Mouse (Mus musculus) gastrocnemius, postnatal 25 days (tissue): Measurements from ENCODE around the gene Per1. TPM values are rescaled to one million over a fixed set of nuclear protein-coding genes. Genes with fewer than 3 reads are reported as not detected.
A peak's percentile ranks its signal among the peaks of the same experiment; 100 is the strongest.

Experiments
- DNase-seq: peaks from one replicate; pipeline ENCODE4 v3.0.0; 2022
- total RNA-seq, 2 experiments: library from RNA; stranded (reverse); gene quantifications; 1 replicate in 1 of 2; 2 replicates in 1 of 2; pipeline ENCODE4 v1.2.3; 2021

Gene Per1
- total RNA-seq, 2 experiments from 2014 or later = 21.0 to 50.8 TPM

GRCm38 (mm10) chr11:69064259-69065133 is 30.5 kb upstream of the Per1 start:
- no peak for DNase-seq

DNA sequence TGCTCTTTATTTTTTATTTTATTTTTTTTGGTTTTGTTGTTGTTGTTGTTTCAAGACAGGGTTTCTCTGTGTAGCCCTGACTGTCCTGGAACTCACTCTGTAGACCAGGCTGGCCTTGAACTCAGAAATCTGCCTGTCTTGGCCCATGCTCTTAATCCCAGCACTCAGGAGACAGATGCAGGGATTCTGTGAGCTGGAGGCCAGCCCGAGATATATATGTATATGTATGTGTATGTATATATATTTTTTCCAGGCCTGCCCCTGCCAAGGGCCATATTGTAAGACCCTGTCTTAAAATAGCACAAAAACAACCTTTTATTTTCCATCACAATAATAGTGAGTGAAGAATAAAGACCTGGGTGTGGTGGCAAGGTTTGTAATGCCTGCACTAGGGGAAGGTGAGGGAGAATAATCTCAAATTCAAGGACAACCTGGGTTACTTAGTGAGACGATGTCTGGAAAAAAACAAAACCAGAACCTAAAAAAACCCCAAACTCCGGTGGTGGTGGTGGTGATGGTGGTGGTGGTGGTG is 29.6 kb upstream of the Per1 start:
- DNase-seq = no peak

DNA sequence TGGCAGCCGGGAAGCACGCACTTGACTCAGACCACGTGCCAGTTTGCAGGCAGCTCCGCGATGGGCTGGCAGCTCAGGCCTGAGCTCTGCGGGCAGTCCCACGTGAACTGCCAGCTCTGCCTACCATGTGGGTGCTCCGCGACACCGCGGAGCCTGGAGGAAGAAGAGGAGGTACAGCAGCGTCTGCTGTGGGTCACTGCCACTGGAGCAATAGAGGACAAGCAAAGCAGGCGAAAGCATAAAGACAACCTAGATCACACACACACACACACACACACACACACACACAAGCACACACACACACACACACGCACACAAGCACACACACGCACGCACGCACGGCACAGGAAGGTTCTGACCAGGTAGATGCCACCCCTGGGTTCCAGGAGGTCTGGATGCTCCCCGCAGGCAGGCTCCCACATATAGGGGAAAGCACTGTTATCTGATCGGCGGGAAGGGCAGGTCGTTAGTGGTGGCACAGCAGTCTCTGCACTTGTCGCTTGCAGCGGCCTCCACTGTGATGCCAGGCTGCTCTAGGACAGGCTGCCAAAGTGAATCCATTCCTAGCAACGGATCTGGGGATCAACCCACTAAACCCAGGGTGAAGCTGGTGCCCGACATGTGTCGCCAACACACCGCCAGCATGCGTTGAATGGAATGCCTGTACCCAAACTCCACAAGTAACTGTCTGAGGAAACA is 28.7 kb upstream of the Per1 start:
- peak; percentile 48 for DNase-seq

DNA sequence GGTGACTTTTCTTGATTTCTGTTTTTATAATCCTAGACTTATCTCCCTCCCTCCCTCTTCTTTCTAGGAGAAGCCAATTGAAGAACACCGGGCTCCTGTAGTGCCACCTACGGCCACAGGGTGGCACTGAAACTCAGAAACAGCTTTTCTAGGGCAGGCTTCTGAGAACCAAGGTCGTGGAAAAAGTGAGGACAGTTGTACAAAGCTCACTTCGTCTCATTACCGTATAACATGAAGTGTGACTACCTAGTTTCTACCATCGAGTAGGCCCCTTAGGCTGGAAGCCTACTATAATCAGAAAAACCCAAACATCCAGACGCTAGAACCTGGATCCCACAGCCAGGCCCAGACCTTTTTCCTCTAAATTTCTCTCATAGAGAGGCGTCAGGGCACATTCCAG is 28.1 kb upstream of the Per1 start:
- DNase-seq = peak; percentile 83

DNA sequence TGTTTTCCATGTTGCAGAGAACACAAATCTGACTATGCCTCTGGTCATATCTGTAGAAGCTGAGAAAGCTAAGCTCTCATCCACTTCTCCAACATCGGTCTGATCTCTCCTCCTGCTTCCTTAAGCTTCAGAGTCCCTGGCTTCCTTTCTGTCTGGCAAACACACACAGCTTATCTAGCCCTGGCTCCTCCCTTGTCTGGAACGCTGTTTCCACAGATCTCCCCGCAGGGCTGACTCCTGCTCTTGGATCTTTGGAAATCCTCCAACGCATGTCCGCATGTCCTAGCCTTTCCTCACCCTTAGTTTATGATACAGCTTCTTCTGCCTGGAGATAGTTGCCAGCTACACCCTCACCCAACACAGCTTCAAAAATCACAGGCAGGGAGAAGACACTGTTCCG is 27.4 kb upstream of the Per1 start:
- no peak for DNase-seq

- no peak for DNase-seq
These were observed 24.9 kb upstream of the Per1 start for GRCm38 (mm10) chr11:69070093-69070492.

- peak; percentile 93 for DNase-seq
These were observed 24.3 kb upstream of the Per1 start, which contains the start of gene Tmem107 for GRCm38 (mm10) chr11:69070590-69071222. TSS of gene Tmem107 (plus strand) at chr11:69070806.

DNA sequence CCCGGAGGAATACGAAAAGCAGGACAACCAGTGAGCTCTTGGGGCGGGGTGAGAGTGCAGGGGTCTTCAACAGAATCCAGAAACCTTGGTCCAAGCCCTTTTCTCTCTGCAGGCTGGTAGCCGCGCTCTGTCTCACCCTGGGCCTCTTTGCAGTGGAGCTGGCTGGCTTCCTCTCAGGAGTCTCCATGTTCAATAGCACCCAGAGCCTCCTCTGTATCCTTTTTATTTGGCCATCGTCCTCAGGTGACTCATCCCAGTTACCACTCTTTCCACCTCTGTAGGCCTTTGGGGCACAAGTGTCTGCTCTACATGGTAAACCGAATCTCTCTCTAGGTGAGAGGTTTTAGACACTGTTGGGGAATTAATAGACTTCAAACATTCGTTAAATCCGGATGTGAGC is 23.8 kb upstream of the Per1 start:
- DNase-seq = no peak

DNA sequence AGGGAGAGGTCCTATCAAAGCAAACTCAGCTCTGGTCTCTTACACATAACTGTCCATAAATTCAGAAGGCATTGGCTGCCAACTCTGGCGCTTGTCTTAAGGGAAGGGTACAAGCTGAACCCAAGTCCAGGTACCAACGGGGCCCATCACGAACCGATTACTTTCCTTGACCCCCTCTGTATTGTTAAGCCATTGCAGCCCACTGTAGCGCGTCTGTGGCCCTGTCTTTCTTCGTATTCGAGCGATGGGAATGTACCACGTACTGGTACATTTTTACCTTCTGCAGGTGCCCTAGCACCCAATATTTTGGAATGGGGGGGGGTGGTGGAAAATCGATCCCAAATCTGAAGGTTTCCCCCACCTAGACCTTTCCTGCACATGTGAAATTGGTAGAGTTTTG is 22.8 kb upstream of the Per1 start:
- no peak for DNase-seq

DNA sequence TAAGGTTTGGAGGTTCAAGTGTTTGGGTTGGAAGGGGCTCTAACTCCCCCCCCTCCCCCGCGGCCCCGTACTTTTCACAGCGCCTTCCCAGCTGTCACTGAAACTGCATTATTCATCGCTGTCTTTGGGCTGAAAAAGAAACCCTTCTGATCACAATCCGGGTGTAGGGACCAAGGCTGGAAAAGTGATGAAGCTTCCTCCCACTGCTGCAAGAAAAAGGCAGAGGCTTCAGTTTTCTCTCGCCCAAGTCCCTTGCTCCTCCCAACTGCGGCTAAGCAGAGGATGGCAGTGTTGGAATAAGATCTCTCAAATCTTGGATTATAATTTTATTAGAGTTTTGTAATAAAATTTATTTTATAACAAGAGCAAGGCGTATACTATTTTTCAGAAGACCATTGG is 22.4 kb upstream of the Per1 start:
- DNase-seq = no peak

- peak; percentile 77 for DNase-seq
These were observed 21.7 kb upstream of the Per1 start for GRCm38 (mm10) chr11:69073065-69073888.

DNA sequence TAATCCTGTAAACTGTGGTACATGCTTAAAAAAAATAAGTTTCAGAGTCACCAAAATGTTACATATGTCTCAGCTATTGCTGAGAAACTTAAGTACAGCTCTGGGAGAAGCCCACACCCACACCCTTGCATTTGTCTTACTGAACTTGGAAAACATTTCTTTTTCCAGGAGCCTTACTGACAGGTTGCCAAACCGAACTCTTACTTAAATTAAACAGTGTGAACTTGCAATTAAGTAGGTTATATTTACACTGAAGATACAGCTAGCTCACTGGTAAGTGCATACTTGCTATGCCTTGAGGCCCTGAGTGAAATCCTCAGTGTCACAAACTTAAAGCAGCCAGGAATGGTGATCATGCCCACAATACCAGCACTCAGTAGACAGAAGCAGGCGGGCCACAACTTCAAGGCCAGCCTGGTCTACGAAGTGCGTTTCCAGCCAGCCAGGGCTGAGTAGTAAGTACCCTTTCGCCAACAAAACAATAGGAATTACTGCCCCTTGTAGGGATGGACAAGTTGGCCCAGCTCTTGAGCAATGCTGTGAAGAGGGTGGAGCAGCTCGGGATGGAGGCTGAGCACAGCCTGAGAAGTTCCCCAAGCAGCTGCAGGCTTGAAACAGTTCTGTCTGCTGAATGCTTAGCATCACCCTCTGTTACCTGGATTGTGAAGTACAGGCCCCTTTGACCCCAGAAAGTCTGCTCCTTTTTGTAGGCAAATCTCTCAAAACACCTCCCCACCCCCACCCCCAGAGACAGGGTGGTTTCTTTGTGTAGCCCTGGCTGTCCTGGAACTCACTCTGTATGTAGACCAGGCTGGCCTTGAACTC is 20.9 kb upstream of the Per1 start:
- no peak for DNase-seq

DNA sequence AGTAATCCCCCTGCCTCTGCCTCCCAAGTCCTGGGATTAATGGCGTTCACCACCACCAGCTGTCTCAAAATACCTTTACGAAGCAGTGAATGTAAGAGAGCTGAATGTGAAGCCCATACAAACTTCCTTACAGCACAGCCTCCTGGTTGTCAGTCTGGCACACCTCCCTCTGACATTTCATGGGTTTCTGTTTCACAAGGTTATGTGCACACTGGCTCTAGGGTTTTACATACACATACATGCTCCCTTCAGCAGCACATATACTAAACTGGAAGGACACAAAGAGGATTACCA is 20.3 kb upstream of the Per1 start:
- DNase-seq = no peak

DNA sequence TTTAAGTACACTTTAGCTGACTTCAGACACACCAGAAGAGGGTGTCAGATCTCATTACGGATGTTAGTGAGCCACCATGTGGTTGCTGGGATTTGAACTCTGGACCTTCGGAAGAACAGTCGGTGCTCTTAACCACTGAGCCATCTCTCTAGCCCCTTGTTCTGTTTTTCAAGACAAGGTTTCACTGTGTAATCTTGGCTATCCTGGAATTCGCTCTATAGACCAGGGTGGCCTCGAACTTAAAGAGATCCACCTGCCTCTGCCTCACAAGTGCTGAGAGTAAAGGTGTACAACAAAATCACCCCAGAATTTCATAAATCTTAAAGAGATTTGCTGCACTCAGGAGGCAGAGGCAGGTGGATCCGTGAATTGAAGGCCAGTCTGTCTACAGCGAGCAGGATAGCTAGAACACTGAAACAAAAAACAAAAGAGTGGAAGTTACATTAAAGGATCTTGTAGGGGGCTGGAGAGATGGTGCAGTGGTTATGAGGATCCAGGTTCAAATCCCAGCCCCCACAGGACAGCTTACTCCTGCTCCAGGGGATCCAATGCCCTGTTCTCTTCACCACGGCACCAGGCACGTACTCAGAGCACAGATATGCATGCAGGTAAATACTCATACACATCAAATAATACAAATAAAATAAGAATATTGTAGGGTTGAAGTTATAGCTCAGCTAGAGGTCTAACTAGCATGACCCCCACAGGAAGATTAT is 19.1 kb upstream of the Per1 start:
- no peak for DNase-seq

DNA sequence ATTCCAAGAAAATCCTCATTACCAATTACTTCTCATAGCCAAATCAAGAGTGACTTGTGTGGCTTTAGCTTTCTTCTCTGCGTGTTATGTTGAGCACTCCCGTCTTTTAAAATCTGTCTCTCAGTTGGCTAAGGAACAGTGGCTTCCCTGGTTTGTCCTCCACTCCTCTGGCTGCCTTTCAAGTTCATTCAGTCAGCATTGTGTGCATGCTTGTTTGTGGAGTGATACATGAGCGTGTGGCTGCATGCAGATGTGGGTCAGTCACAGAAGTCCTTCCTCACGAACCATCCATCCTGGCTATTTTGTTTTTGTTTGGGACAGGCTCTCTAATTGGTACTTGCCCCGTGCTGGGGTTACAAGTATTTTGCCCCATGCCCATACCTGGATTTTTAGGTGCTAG is 18.4 kb upstream of the Per1 start:
- DNase-seq = no peak

GRCm38 (mm10) chr11:69077316-69077715 is 17.7 kb upstream of the Per1 start:
- no peak for DNase-seq

- no peak for DNase-seq
These were observed 17.0 kb upstream of the Per1 start for GRCm38 (mm10) chr11:69078041-69078440.

DNA sequence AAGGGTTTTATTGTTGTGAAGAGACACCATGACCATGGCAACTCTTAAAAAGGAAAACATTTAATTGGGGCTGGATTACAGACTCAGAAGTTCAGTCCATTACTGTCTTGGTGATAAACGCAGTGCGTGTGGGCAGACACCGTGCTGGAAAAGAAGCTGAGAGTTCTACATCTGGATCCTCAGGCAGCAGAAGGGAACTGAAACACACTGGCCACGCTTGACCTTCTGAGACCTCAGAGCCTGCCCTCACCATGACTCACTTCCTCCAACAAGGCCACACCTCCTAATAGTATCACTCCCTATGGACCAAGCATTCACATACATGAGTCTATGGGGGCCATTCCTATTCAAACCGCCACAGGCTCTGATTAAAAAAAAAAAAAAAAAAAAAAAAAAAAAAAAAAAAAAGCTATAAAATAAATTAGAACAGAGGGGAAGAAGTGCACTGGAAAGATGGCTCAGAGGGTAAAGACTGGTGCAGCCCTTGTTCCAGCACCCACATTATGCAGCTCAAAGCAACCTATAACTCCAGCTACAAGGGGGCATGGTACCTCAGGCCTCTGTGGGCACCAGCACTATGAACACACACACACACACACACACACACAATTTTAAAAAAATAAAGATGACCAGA is 16.1 kb upstream of the Per1 start:
- DNase-seq = no peak

GRCm38 (mm10) chr11:69080102-69080854 is 14.7 kb upstream of the Per1 start:
- DNase-seq = no peak
